Mouse (Mus musculus) ES-E14 (cell line): ENCODE results near the gene Shoc2. TPM values are rescaled to one million over a fixed set of nuclear protein-coding genes. Genes with fewer than 3 reads are reported as not detected.

ENCODE experiments used
- DNase-seq: peaks from one replicate; pipeline ENCODE4 v3.0.0-alpha.2; 2013; ENCODE audit warnings: low read depth, low spot score
- H3K27ac ChIP-seq: 2 replicates; pipeline ENCODE4 v1.5.1; 2012; ENCODE audit warnings: low read depth, mild to moderate bottlenecking, low read length, moderate library complexity, mixed read lengths; ENCODE audit not compliant: poor library complexity, insufficient read depth, severe bottlenecking
- H3K36me3 ChIP-seq: 2 replicates; pipeline ENCODE4 v1.6.1; 2012; ENCODE audit warnings: mild to moderate bottlenecking, low read length, moderate library complexity, mixed read lengths; ENCODE audit not compliant: control insufficient read depth, poor library complexity, insufficient read depth, severe bottlenecking
- H3K4me1 ChIP-seq, 2 experiments: fragments of 150-350 bp in 1 of 2; sonication (generic) in 1 of 2; 2 replicates each; pipeline ENCODE4 v1.6.1; 2012; ENCODE audit warnings: low read length in 2 of 2, mild to moderate bottlenecking in 1 of 2, mixed read lengths in 1 of 2; ENCODE audit not compliant: control insufficient read depth in 2 of 2, insufficient read depth in 2 of 2, poor library complexity in 1 of 2
- H3K4me3 ChIP-seq, 2 experiments: fragments of 150-350 bp in 1 of 2; sonication (generic) in 1 of 2; 2 replicates each; pipeline ENCODE4 v1.5.1; 2012; ENCODE audit warnings: low read length in 2 of 2, low read depth in 1 of 2, mild to moderate bottlenecking in 1 of 2, mixed read lengths in 1 of 2; ENCODE audit not compliant: insufficient read depth in 1 of 2, poor library complexity in 1 of 2, severe bottlenecking in 1 of 2
- H3K9ac ChIP-seq: 2 replicates; pipeline ENCODE4 v1.6.1; 2012; ENCODE audit warnings: low read depth, mild to moderate bottlenecking, low read length, mixed read lengths; ENCODE audit not compliant: poor library complexity, insufficient read depth, severe bottlenecking
- H3K9me3 ChIP-seq: fragments of 150-350 bp; sonication (generic); 2 replicates; pipeline ENCODE4 v1.6.1; 2012; ENCODE audit warnings: low read depth, mild to moderate bottlenecking, low read length; ENCODE audit not compliant: control insufficient read depth, insufficient read depth
- CHD2 ChIP-seq: IDR thresholded peaks from 2 replicates; pipeline ENCODE4 v1.6.1; 2014; ENCODE audit warnings: mild to moderate bottlenecking, low read depth, low read length, inconsistent platforms
- HCFC1 ChIP-seq: IDR thresholded peaks from 2 replicates; pipeline ENCODE4 v1.6.1; 2012; ENCODE audit warnings: low read length, inconsistent platforms, borderline replicate concordance; ENCODE audit not compliant: insufficient read depth
- MAFK ChIP-seq: IDR thresholded peaks from 2 replicates; pipeline ENCODE4 v1.6.1; 2014; ENCODE audit warnings: mild to moderate bottlenecking, low read depth, low read length, inconsistent platforms; ENCODE audit not compliant: insufficient read depth
- ZC3H11A ChIP-seq: IDR thresholded peaks from 2 replicates; pipeline ENCODE4 v1.6.1; 2012; ENCODE audit warnings: low read depth, mild to moderate bottlenecking, inconsistent platforms, low read length, borderline replicate concordance
- ZNF384 ChIP-seq: IDR thresholded peaks from 2 replicates; pipeline ENCODE4 v1.6.1; 2012; ENCODE audit warnings: low read depth, low read length, inconsistent platforms
- in situ Hi-C, 2 experiments: fragments of 600-800 bp; cut with MboI; formaldehyde crosslinking; loops; one replicate each; pipeline ENCODE4 v1.15.1; 2025; ENCODE audit warnings: low sequenced_read_pairs in 2 of 2, inconsistent platforms in 1 of 2; ENCODE audit not compliant: unreplicated experiment in 2 of 2
- total RNA-seq: library from RNA; depleted of rRNA; stranded (reverse); fragments of 300-350 nt; gene quantifications from 2 replicates; pipeline ENCODE4 v1.2.3, GENCODE M21; 2012

Gene Shoc2
- total RNA-seq, 1 experiment, result 26.6 TPM

GRCm38 (mm10) chr19:53973656-53974055 is 29.6 kb downstream of the Shoc2 start:
- H3K4me3 ChIP-seq, result no peak overlapping the region
- DNase-seq, result no peak
- no peak overlapping the region for H3K9ac ChIP-seq
- H3K4me1 ChIP-seq, result no peaks in the 10 kb centered on the region
- no peaks in the 10 kb centered on the region for H3K9me3 ChIP-seq
- H3K27ac ChIP-seq, result no peak overlapping the region
- TF ChIP-seq HCFC1, result no peak
- no peak for TF ChIP-seq ZC3H11A
- no peak for TF ChIP-seq ZNF384
- TF ChIP-seq CHD2, result no peak
- TF ChIP-seq MAFK, result no peak
- in situ Hi-C loops, result no loop called here
- no peaks in the 10 kb centered on the region for H3K36me3 ChIP-seq

GRCm38 (mm10) chr19:53982041-53982440 is 37.9 kb downstream of the Shoc2 start:
- Histone ChIP-seq H3K27ac (no peak overlapping the region), H3K9ac (no peak overlapping the region), H3K36me3 (no peaks in the 10 kb centered on the region), H3K9me3 (no peaks in the 10 kb centered on the region), H3K4me1 (no peaks in the 10 kb centered on the region), H3K4me3 (no peak overlapping the region)
- in situ Hi-C loops, result no loop called here
- no peak for TF ChIP-seq CHD2
- no peak for TF ChIP-seq ZNF384
- no peak for TF ChIP-seq MAFK
- no peak for TF ChIP-seq HCFC1
- no peak for TF ChIP-seq ZC3H11A
- DNase-seq, result no peak

DNA sequence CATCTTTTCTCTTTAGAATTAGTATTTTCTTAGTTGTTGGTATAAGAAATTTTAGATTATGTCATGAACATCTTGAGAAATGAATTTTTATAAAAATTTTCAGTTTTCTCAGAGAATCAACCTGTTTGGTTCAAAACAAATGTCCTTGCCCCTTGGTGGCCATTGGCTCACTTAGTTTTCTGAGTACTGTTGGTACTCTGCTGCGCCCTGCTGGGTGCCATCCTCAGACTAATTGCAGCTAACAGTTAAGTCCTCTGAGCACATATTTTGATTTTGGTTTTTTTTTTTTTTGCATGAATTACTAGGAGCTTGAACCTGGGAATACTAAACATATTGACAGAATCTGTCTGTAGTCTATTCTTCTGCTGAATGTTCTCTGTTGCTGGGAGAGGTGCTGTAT is 39.2 kb downstream of the Shoc2 start:
- TF ChIP-seq MAFK (no peak), ZNF384 (no peak), ZC3H11A (no peak), CHD2 (no peak), HCFC1 (no peak)
- Histone ChIP-seq H3K9ac (no peak overlapping the region), H3K4me3 (no peak overlapping the region), H3K27ac (no peak overlapping the region), H3K4me1 (no peaks in the 10 kb centered on the region), H3K9me3 (no peaks in the 10 kb centered on the region), H3K36me3 (peaks cover 2% of the 10 kb centered on the region; the same call in 1 of the 2 replicates)
- in situ Hi-C loops, result no loop called here
- no peak for DNase-seq

GRCm38 (mm10) chr19:53984628-53985027 is 40.5 kb downstream of the Shoc2 start:
- Histone ChIP-seq H3K9me3 (no peaks in the 10 kb centered on the region), H3K4me1 (no peaks in the 10 kb centered on the region), H3K9ac (no peak overlapping the region), H3K36me3 (peaks cover 2% of the 10 kb centered on the region; the same call in 1 of the 2 replicates), H3K4me3 (no peak overlapping the region), H3K27ac (no peak overlapping the region)
- TF ChIP-seq ZNF384 (no peak), MAFK (no peak), ZC3H11A (no peak), HCFC1 (no peak), CHD2 (no peak)
- DNase-seq, result no peak
- in situ Hi-C loops, result no loop called here

- H3K9me3 ChIP-seq, result no peaks in the 10 kb centered on the region
- H3K4me3 ChIP-seq, result no peak overlapping the region
- H3K27ac ChIP-seq, result no peak overlapping the region
- H3K36me3 ChIP-seq, result peaks cover 2% of the 10 kb centered on the region; the same call in 1 of the 2 replicates
- H3K9ac ChIP-seq, result no peak overlapping the region
- in situ Hi-C loops, result no loop called here
- TF ChIP-seq CHD2 (no peak), HCFC1 (no peak), MAFK (no peak), ZNF384 (no peak), ZC3H11A (no peak)
- no peak for DNase-seq
- H3K4me1 ChIP-seq, result 0 out of 4 replicates have a peak, but pooled peaks cover 0 to 2% of the 10 kb centered on the region in 2 experiments
These were observed 46.4 kb downstream of the Shoc2 start for GRCm38 (mm10) chr19:53990538-53990937.
